Mouse (Mus musculus): ENCODE measurements at regions not wholly inside any gene's neighbourhood (a gene's known extent, or its start where the extent isn't known, plus 50 kb on each side); places are given as distances from the start of the nearest gene placed in this dataset.
A peak's percentile ranks its signal among the peaks of the same experiment; 100 is the strongest.

DNA sequence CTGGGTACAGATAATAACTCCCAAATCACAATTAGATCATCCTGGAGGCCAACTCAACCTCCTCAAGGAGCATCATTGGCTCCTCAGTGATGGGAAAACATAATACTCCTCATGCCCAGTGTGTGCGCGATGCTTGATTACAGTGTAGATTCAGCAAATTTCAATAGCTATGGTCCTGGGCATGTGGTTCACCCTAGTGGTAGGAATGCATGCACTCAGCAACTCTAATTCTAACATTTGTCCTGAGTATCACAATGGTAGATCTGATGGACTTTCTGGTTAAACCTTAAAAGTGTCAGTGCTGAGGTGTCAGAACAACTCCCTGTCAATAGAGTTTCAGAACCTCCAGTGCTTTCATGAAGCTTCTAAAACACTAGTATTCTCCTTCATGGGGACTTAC, 442.0 kb downstream of the Hsfy2 start:
- DNase-seq = no peak

DNA sequence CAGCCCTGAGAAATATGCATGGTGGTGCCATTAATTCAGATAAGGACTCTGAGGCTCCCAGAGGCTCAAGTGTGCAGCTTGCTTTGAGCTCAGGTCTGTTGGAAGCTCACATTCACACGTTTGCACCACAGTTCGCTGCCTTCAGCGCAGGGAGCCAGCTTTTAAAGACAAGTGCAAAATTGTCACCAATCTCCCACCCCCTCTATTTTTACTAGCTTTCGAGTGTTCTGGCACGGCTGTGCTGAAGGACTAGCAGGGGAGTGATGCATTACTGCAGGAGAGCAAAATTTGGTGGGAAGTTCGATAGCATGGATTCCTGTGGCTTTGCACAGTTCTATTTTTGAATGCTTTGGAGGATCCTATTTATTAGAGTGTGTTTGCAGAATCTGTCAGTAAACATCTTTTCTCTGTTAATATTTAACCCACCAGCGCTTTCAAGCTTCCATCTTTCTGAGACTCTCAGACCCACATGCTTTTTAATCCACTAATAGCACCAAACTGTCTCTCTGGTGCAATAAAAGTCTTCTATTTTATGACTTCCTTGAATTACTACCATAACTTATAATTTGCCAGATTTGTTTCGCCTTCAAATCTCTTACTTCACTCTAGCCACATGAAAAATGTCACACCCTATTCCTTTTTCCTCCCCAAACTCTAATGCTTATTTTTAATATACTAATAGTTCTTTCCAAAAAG, 453.6 kb downstream of the Hsfy2 start:
- no peak for DNase-seq

DNA sequence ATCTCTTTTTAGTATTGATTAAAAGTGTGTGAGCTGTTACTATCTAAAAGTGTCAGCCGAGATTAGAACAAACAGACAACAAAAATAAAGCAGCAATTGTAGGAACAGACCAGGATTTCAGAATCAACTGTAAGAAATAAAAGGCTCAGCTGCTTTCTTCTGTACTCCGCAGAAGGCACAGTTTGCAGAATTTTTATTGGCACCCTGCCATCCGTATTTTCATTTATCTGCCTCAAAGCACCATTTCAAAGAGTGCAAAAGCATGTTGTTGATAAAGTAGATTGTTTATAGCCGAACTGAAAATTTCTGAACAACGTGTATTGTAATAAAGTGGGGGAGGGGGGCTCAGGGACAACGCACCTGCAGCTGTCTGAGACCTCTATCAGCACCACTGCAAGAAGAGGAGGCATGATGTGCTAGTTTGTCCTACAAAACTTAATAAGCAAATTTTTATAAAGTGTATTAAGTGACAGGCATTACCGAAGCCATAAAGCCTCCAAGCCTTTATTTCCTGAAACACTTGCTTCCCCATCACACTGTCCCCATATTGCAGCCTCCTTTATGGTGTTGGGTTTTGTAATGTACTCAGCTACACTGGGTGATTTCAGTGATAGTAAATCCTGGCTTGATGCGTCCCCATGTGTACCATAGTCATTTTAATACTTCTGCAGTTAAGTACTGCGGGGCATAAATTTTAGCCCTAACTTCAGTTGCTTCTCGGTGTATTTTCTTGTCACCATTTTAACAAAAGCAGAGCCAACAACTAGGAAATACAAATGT, 457.8 kb downstream of the Hsfy2 start:
- no peak for DNase-seq

DNA sequence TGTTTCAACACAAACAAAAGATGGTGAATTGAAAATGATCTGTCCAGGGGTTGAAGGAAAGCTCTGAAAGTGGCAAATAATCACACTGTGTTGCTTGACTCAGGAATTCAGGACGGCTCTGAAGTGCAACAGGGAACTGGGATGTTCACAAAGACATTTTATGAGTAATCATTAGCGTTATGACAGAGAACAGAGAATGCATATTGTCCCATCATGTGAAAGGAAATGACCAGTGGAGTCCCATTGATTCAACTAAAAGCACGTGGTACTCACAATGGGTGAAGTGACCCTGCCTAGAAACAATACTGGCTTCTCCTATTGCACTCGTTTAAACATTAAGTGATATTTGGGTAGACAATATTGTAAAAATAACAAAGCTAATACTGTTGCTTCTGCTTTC, 466.1 kb downstream of the Hsfy2 start:
- DNase-seq = no peak

DNA sequence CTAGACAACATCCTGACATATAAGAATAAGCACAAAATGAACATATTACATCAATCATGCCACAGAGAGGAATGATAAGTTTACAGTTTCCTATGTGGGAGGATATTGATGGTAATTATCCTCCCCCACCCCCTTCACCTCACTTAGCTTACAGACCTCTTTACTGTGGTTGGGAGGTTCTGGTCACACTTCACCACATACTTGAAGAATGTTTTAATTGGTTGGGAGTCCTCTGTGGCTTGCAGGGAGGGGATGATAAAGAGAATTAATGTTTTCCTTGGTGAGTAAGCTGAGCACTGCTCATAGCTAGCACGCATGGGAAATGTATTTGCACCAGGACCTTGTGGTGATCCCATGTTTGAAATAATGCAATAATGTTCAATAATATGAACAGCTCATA, 468.5 kb downstream of the Hsfy2 start:
- no peak for DNase-seq

DNA sequence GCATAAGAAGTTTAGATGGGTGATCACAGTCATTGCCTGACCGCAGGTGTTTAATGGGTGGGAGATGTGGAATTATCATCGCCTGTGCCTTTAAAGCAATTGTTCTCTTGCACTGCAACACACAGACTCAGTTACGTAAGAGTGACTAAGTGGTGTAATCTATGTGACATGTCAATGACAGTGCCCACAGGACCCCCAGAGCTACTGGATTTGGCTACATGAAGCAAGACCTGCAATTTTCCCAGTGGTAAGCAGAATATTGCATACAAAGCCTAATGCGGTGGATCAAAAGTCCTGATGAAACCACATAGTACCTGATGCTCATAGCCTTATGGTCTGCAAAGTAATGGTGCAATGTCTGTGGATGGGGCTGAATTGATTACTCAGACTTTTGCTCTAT, 469.2 kb downstream of the Hsfy2 start:
- DNase-seq = no peak

DNA sequence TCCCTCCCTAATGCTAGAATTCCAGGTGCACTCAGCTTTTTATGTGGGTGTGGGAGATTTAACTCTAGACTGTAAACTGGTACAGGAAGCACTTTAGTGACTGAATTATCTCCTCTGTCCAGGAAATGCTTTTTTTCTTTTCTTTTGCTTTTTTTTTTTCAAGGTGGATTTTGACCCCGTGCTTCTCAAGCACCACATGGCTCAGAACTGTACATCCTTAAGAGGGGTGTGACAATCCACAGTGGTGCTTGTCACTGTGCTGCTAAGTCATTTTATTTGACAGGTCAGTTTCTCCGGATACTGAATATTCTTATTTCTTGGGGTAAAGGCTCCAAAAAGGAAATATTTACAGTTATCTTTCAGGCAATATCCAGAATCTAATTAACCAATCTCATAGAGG, 472.0 kb downstream of the Hsfy2 start:
- DNase-seq = no peak

DNA sequence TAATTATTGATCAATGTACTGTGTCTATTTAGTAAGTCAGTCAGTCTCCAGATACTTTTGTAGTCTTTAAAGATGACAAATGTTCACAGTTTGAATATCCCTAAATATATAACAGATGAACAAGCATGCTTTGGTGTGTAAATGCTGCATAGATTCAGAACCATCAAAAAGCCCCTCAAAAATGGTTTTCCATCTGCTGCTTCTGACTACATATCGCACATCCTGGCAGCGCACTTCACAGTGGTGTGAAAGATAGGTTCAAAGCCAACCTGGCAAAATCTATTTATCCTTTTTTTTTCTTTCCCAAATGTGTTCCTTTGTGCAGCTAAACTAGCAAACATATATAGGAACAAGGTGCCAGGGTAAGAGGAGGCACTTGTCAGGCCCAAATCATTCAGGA, 472.9 kb downstream of the Hsfy2 start:
- DNase-seq = no peak

DNA sequence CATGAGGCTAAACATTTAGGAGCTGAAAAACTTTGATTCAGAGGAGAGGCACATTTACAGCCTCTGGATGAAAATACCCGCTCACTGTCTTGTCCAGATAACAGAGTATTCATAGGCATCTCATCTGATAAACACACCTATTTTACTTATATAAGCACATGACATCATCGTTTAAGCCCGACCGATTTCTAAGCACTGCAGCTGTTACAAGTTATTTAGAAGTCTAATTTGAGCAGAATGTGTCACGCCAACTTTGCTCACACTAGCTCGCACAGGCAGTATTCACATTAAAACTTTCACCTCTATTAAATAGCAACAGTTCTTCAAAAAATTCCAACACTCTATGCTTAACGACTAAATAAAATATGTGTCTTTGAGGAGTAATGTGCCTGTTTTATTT, 506.3 kb downstream of the Hsfy2 start:
- peak; percentile 26 for DNase-seq

DNA sequence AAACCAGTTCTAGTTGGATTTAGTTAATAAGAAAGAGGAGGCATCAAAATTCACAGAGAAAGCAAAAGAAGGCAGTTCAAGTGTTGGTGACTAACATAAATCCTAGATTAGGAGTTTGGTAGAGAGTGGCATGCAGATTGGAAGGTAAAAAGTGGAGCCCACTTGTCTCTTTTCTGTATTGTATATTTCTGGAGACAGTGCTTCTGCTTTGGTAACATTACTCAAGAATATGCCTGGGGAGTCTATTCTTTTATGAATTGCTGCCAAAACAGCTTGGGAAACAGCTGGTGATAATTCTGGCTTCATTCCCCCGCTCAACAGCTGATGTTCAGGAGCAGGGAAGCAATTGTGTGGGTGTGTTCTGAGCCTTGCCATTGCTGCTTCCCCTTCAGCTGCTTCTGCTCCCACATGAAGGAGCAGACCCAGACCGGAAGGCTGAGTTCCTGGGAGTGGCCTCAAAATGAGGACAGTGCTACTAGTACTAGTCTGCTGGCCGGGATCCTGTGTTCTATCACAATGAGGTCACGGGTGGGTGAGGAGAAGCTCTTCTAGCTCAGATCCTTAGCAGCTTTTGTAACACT, 547.9 kb downstream of the Hsfy2 start:
- DNase-seq = peak; percentile 89

DNA sequence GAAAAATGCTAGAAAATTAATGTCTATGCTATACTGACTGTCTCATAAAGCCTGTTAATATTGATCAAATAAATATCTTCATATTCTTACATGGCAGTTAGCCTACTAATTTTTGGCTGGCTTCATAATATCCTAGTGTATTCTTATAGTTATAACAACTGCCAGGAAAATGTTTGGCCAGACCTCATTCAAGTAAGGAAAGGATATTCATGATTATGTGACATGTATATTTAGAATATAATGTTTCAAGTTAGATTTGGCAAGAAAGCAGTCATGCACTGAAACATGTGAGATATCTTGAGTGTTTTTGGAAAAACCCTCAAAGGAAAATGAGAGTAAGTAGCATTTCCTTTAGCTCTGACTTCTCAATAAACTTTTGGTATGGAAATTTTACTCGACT, 548.9 kb downstream of the Hsfy2 start:
- no peak for DNase-seq

DNA sequence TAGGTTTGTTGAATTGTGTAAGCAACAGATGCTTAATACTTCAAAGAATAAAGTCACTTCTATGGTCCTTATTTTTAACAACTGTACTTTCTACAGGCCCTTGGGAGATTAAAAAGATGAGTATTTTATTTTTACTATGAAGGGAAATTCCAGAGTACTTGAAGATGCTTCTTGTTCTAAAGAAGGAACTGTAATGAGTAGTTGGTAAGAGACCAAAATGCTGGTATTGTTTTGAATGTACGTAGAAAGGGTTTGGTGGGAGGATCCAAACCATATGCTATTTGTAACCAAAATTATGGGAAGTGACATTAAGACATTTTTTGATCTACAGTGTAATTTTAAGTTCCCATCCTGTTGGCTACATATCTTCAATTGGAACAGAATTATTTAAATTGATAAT, 560.5 kb downstream of the Hsfy2 start:
- DNase-seq = no peak

DNA sequence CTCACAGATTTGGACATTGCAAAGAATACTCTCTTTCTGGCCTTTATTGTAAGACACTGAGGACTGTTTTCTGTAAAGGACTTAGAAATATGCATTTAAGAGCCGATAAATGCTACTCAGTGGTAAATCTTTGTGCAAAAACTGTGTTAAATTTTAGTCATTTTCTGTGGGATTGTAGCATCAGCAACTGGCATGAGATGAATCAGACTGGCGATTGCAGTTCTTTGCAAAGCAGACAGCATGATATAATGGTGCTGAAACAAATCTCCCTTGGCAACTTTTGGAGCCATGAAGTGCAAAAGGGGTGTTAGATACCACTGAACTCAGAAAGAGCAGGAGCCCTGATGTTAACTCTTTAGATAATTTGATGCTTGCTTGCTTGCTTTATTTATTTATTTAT, 565.0 kb downstream of the Hsfy2 start:
- DNase-seq = no peak

DNA sequence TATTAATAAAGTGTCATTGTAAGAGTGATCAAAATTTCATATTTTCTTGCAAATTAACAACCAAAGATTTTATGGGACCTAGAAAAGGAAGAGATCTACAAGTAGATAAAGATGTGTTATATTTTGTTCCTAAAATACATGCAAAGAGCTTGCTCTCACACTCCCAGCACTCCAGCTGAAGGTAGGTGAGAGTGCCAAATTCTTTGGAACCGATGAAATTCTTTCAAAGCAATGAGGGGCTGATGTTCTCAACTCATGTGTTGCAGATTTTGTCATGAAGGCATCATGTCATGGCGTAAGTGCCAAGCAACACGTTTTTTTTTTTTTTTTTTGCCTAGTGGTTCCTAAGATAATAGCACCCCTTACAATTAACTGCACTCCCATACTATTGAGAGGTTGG, 573.8 kb downstream of the Hsfy2 start:
- DNase-seq = no peak
